Mouse (Mus musculus) G1E-ER4 (cell line): Measurements from ENCODE around the gene Crim1. TPM values are rescaled to one million over a fixed set of nuclear protein-coding genes. Genes with fewer than 3 reads are reported as not detected.

Source experiments
- GATA1 ChIP-seq: IDR thresholded peaks from one replicate; pipeline ENCODE4 v1.8.0; 2012; ENCODE audit warnings: low read length, inconsistent platforms
- polyA plus RNA-seq: library from polyadenylated mRNA; stranded (reverse); fragments of >175 nt; gene quantifications from 2 replicates; pipeline ENCODE4 v1.2.3, GENCODE M21; 2012

Gene Crim1
- polyA plus RNA-seq: 27.8 and 31.0 TPM in 2 replicates

- no peak for TF ChIP-seq GATA1
Measured at GRCm38 (mm10) chr17:78199626-78200560, at the start of gene Crim1. Gene Crim1 (plus strand): TSS chr17:78200248.

DNA sequence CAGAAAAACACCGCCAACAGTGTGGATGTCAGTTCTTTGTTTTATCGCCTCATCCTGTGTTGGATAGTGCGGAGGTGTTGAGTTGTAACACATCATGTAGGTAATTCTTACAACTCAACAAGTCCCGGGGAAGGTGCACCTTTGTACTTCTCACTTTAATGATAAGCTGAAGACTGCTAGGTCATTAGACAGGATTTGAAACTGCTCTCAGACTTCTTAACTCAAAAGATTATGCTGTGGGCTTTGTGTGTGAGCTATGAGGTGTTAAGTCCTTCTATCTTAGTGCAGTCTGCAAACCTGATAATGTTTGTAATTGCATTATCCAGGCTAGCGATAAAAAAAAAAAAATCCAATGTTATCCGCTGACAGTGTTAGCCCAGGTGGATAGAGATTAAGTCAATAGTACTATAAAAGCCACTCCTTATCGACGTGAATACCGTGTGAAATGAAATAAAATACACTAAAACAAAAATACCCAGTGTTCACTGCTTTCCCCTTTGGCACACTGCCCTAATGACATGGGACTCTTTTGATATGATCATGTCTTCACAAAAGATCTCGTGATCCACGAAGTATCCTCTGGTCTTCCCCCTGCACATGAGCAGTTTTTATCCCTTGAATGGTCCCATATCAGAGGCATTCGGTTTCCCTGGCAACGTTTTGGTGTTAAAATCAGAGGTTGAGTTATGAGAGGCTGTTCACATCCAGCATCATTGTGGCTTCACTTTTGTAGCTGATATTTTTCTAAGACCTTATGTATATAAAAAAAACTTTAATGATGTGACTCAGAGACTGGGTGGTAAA lies 48.4 kb upstream of the Crim1 start:
- no peak for TF ChIP-seq GATA1

GRCm38 (mm10) chr17:78163278-78163677 lies 36.8 kb upstream of the Crim1 start:
- no peak for TF ChIP-seq GATA1

- no peak for TF ChIP-seq GATA1
Measured at GRCm38 (mm10) chr17:78163724-78164236, 36.3 kb upstream of the Crim1 start.

DNA sequence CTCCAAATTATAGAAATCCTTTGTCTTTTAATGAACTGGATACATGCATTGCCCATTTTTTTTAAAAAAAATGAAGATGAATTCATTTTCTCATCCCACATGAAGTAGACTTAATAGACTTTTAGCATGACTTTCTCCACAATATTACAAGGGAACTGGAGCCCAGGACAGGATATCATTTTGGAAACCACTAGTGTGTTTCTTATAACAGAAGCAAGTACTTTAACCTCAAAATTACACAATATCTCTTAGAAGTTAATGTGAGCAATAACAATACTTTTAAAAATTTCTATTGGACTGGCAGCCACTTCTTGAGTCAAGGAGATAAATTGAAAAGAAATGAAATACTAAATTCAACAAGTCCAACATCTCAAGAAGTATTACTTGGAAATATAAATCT lies 34.2 kb upstream of the Crim1 start:
- no peak for TF ChIP-seq GATA1

GRCm38 (mm10) chr17:78166566-78166965 lies 33.5 kb upstream of the Crim1 start:
- TF ChIP-seq GATA1: no peak

DNA sequence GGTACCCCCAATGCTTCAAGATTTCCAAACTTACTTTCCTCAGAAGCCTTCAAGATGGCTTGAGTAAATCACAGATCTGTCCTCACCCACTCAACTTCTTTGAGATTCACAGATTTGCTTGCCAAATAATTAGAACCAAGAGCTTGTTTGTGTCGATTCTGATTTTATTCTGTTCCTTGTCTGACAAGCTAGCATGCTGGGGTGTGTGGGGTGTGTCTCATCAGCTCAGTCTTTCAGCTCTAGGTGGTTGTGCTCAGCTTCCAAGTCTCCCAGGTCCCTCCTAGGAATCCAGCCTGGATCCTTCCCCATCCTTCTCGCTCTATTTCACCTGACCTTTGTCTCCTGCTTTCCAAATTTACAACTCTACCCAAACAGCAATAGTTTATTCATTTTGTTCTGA lies 27.7 kb upstream of the Crim1 start:
- no peak for TF ChIP-seq GATA1

GRCm38 (mm10) chr17:78180766-78181165 lies 19.3 kb upstream of the Crim1 start:
- no peak for TF ChIP-seq GATA1

GRCm38 (mm10) chr17:78196184-78196583 lies 3.9 kb upstream of the Crim1 start:
- no peak for TF ChIP-seq GATA1

- TF ChIP-seq GATA1: no peak
Measured at GRCm38 (mm10) chr17:78197111-78197510, 2.9 kb upstream of the Crim1 start.

- TF ChIP-seq GATA1: no peak
Measured at GRCm38 (mm10) chr17:78198140-78198539, 1.9 kb upstream of the Crim1 start.

DNA sequence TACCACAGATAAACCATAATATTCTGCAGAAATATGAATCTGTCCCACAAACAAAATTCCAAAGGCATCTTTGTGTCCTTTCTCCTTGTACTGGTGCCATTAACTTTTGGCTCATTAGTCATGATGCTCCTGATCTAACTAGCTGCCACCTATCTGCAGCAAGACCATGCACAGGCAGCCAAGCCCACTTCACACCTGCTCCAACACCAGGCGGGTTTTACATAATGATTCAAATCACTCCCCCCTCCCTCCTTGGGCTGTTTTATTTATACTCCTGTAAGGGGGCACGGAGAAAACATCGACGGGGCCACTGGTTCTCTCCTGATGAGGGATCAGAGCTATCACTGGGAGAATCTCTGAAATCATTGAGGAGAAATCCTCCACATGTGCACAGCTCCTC lies 1.2 kb upstream of the Crim1 start:
- TF ChIP-seq GATA1: no peak

DNA sequence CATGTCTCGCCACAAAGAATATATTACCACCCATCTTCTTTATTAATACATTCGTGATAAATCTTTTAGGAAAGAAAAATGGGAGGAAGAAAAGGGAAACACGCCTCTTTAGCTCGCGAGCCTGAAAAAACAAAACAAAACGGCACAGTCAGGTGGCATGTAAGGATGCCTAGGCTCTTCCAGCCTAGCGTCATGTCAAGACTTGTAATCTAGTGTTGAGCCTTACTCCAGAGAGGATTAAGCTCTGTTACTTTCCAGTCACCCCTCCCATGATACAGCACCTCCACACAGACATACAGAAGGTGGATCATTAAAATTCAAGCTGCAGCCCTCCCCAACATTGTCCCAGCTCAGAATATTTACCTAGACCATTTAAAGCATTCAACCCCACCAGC lies 820 bp upstream of the Crim1 start:
- TF ChIP-seq GATA1: no peak

DNA sequence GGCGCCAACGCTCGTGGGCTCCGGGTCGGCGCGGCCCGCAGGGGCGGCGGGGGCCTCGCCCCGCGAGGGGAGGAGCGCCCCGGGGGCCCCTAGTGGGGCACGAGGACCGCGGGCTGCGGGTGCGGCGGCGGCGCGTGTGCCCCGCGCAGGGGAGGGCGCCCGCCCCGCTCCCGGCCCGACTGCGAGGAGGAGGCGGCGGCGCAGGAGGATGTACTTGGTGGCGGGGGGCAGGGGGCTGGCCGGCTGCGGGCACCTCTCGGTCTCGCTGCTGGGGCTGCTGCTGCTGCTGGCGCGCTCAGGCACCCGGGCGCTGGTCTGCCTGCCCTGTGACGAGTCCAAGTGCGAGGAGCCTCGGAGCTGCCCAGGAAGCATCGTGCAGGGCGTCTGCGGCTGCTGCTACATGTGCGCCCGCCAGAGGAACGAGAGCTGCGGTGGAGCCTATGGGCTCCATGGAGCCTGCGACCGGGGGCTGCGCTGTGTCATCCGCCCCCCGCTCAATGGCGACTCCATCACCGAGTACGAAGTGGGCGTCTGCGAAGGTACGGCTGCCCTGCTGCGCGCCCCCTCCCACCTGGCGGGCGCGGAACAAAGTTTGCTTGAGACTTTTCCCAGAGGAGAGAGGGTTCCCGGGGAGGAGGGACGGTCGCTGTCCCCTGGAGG lies 643 bp downstream of the Crim1 start:
- TF ChIP-seq GATA1: no peak

- no peak for TF ChIP-seq GATA1
Measured at GRCm38 (mm10) chr17:78201221-78202058, 1.4 kb downstream of the Crim1 start.
